Mouse (Mus musculus): ENCODE data around the gene Atxn2. TPM values are rescaled to one million over a fixed set of nuclear protein-coding genes. Genes with fewer than 3 reads are reported as not detected.

Atxn2 gene
- polyA plus RNA-seq, 1 experiment from 2014 or later, result 54.9 TPM

GRCm38 (mm10) chr5:121833572-121834240, 122.6 kb downstream of the Atxn2 start:
- ATAC-seq (ENCODE audit: low FRiP score, low read depth), result no peak
- Histone ChIP-seq H3K4me3 (no peak overlapping the region), H3K9ac (peak overlapping the region; percentile 31; the same call in 1 of the 2 replicates), H3K4me2 (replicated peaks) (peak overlapping the region; percentile 91), H3K4me1 (peaks cover 57% of the 10 kb centered on the region), H3K27me3 (peaks cover 45% of the 10 kb centered on the region), H3K27ac (no peak overlapping the region), H3K9me3 (no peaks in the 10 kb centered on the region), H3K36me3 (no peaks in the 10 kb centered on the region)
- WGBS, result 38% methylated on average over 10 of the region's 10 CpGs

GRCm38 (mm10) chr5:121834241-121834606, 123.1 kb downstream of the Atxn2 start:
- Histone ChIP-seq H3K9ac (peak overlapping the region; percentile 31; the same call in 1 of the 2 replicates), H3K27me3 (peaks cover 44% of the 10 kb centered on the region), H3K4me3 (no peak overlapping the region), H3K27ac (no peak overlapping the region), H3K36me3 (no peaks in the 10 kb centered on the region), H3K4me2 (replicated peaks) (peak overlapping the region; percentile 91), H3K4me1 (peaks cover 55% of the 10 kb centered on the region), H3K9me3 (no peaks in the 10 kb centered on the region)
- no peak for ATAC-seq (ENCODE audit: low FRiP score, low read depth)
- 66% methylated on average over 7 of the region's 7 CpGs for WGBS

GRCm38 (mm10) chr5:121834991-121835747, 124.0 kb downstream of the Atxn2 start:
- no peak for ATAC-seq (ENCODE audit: low FRiP score, low read depth)
- no peaks in the 10 kb centered on the region for H3K36me3 ChIP-seq
- H3K4me1 ChIP-seq, result peaks cover 53% of the 10 kb centered on the region
- H3K9me3 ChIP-seq, result no peaks in the 10 kb centered on the region
- H3K27me3 ChIP-seq, result peaks cover 39% of the 10 kb centered on the region
- WGBS, result 16% methylated on average over 12 of the region's 12 CpGs
- H3K9ac ChIP-seq, result peak overlapping the region; percentile 81
- no peak overlapping the region for H3K27ac ChIP-seq
- peak overlapping the region; percentile 78 for H3K4me3 ChIP-seq
- peak overlapping the region; percentile 91 for H3K4me2 ChIP-seq (replicated peaks)

GRCm38 (mm10) chr5:121835949-121836691, 125.0 kb downstream of the Atxn2 start:
- peaks cover 32% of the 10 kb centered on the region for H3K27me3 ChIP-seq
- under 1% methylated on average over 50 of the region's 51 CpGs for WGBS
- H3K9me3 ChIP-seq, result no peaks in the 10 kb centered on the region
- peak overlapping the region; percentile 78 for H3K4me3 ChIP-seq
- H3K27ac ChIP-seq, result peak overlapping the region; percentile 39; the same call in 1 of the 2 replicates
- peaks cover 53% of the 10 kb centered on the region for H3K4me1 ChIP-seq
- H3K9ac ChIP-seq, result peak overlapping the region; percentile 81
- no peaks in the 10 kb centered on the region for H3K36me3 ChIP-seq
- peak overlapping the region; percentile 91 for H3K4me2 ChIP-seq (replicated peaks)
- no peak; the same call in 1 of the 2 replicates for ATAC-seq (ENCODE audit: low FRiP score, low read depth)

GRCm38 (mm10) chr5:121836692-121837415, 125.7 kb downstream of the Atxn2 start:
- H3K9me3 ChIP-seq, result no peaks in the 10 kb centered on the region
- peak; percentile 81 for ATAC-seq (ENCODE audit: low FRiP score, low read depth)
- no peaks in the 10 kb centered on the region for H3K36me3 ChIP-seq
- peak overlapping the region; percentile 78 for H3K4me3 ChIP-seq
- peak overlapping the region; percentile 39; the same call in 1 of the 2 replicates for H3K27ac ChIP-seq
- peak overlapping the region; percentile 91 for H3K4me2 ChIP-seq (replicated peaks)
- peaks cover 34% of the 10 kb centered on the region for H3K27me3 ChIP-seq
- H3K9ac ChIP-seq, result peak overlapping the region; percentile 81
- peaks cover 53% of the 10 kb centered on the region for H3K4me1 ChIP-seq
- WGBS, result under 1% methylated on average over 51 of the region's 77 CpGs

GRCm38 (mm10) chr5:121837441-121838340, 126.6 kb downstream of the Atxn2 start, which contains the start of gene Sh2b3:
TSS of gene Sh2b3 (minus strand) at chr5:121837646.
- WGBS, result 2% methylated on average over 35 of the region's 35 CpGs
- Histone ChIP-seq H3K36me3 (no peaks in the 10 kb centered on the region), H3K27me3 (peaks cover 42% of the 10 kb centered on the region), H3K9ac (peak within 1 kb of the TSS; percentile 81), H3K4me3 (peak within 1 kb of the TSS; percentile 78), H3K9me3 (no peaks in the 10 kb centered on the region), H3K27ac (peak within 1 kb of the TSS; percentile 39; the same call in 1 of the 2 replicates), H3K4me2 (replicated peaks) (peak within 1 kb of the TSS; percentile 91), H3K4me1 (peaks cover 56% of the 10 kb centered on the region)
- ATAC-seq (ENCODE audit: low FRiP score, low read depth), result peak; percentile 7; the same call in 1 of the 2 replicates

- peak overlapping the region; percentile 91 for H3K4me2 ChIP-seq (replicated peaks)
- WGBS, result under 1% methylated on average over 46 of the region's 46 CpGs
- H3K4me3 ChIP-seq, result peak overlapping the region; percentile 78
- no peak overlapping the region for H3K27ac ChIP-seq
- H3K36me3 ChIP-seq, result no peaks in the 10 kb centered on the region
- no peaks in the 10 kb centered on the region for H3K9me3 ChIP-seq
- no peak for ATAC-seq (ENCODE audit: low FRiP score, low read depth)
- peaks cover 54% of the 10 kb centered on the region for H3K4me1 ChIP-seq
- H3K27me3 ChIP-seq, result peaks cover 48% of the 10 kb centered on the region
- peak overlapping the region; percentile 65 for H3K9ac ChIP-seq
These were observed 127.4 kb downstream of the Atxn2 start for GRCm38 (mm10) chr5:121838341-121839127.

- Histone ChIP-seq H3K9ac (peak overlapping the region; percentile 65), H3K4me3 (peak overlapping the region; percentile 78), H3K4me1 (peaks cover 49% of the 10 kb centered on the region), H3K27me3 (peaks cover 54% of the 10 kb centered on the region), H3K4me2 (replicated peaks) (peak overlapping the region; percentile 91), H3K36me3 (no peaks in the 10 kb centered on the region), H3K9me3 (no peaks in the 10 kb centered on the region), H3K27ac (no peak overlapping the region)
- no peak for ATAC-seq (ENCODE audit: low FRiP score, low read depth)
- WGBS, result 24% methylated on average over 7 of the region's 7 CpGs
These were observed 128.0 kb downstream of the Atxn2 start for GRCm38 (mm10) chr5:121839128-121839473.

DNA sequence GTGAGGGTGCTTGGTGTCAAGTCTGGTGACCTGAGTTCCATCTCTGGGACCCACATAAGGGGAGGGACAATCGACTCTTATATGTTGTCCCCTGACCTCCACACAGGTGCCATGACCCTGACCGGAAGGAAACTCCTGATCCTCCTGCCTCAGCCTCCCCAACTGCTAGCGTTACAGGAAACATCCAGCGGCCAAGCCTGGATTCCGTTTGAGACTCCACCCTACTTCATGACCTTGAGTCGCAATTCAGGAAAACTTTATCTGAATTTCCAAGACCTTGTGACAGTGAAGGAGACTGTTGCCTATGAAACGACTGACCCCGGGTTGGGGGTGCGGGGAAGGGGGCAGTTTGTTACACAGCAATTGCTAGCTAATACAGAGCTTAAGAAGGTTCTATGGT, 130.4 kb downstream of the Atxn2 start:
- Histone ChIP-seq H3K4me1 (peaks cover 34% of the 10 kb centered on the region), H3K27ac (no peak overlapping the region), H3K27me3 (peaks cover 61% of the 10 kb centered on the region), H3K36me3 (no peaks in the 10 kb centered on the region), H3K9me3 (no peaks in the 10 kb centered on the region), H3K4me2 (replicated peaks) (no peak overlapping the region), H3K9ac (no peak overlapping the region), H3K4me3 (no peak overlapping the region)
- no peak for ATAC-seq (ENCODE audit: low FRiP score, low read depth)
- 91% methylated on average over 9 of the region's 9 CpGs for WGBS

DNA sequence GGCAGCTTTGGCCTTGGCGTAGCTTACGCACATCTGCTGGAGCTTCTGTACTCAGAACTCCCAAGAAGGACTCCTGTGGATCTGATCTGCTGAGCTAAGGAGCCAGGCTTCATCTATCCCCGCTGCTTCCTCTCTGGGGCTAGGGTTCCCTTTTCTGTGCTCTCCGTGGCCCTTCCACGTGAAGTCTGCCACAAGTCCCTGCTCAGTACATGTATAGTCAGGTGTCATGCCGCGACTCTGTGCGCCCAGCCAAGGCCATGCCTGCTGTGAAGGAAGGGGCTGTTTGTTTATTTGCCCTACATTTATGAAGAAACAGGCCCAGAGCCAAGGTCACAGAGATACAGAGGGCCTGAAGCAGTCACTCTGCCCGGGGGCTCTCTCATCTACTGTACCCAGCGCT, 130.8 kb downstream of the Atxn2 start:
- H3K9me3 ChIP-seq, result no peaks in the 10 kb centered on the region
- 49% methylated on average over 10 of the region's 10 CpGs for WGBS
- H3K27me3 ChIP-seq, result peaks cover 61% of the 10 kb centered on the region
- no peak for ATAC-seq (ENCODE audit: low FRiP score, low read depth)
- H3K27ac ChIP-seq, result no peak overlapping the region
- H3K4me3 ChIP-seq, result peak overlapping the region; percentile 57; the same call in 1 of the 2 replicates
- peaks cover 34% of the 10 kb centered on the region for H3K4me1 ChIP-seq
- no peaks in the 10 kb centered on the region for H3K36me3 ChIP-seq
- H3K4me2 ChIP-seq (replicated peaks), result peak overlapping the region; percentile 85; the same call in 1 of the 2 replicates
- no peak overlapping the region for H3K9ac ChIP-seq
